Mouse (Mus musculus): ENCODE measurements around the gene Rgs9bp.
A peak's percentile ranks its signal among the peaks of the same experiment; 100 is the strongest.

The Rgs9bp gene

GRCm38 (mm10) chr7:35585191-35586054 lies at the start of gene Rgs9bp:
TSS of gene Rgs9bp (minus strand) at chr7:35585582.
- DNase-seq, result peak; percentile 75 to 80

- peak in 1 of 2 experiments; percentile 62 for DNase-seq
These were observed 43.1 kb upstream of the Rgs9bp start for GRCm38 (mm10) chr7:35628496-35628895.

- no peak for DNase-seq
These were observed 42.0 kb upstream of the Rgs9bp start for GRCm38 (mm10) chr7:35627371-35627770.

GRCm38 (mm10) chr7:35626038-35626437 lies 40.7 kb upstream of the Rgs9bp start:
- DNase-seq, result no peak

GRCm38 (mm10) chr7:35622626-35623025 lies 37.2 kb upstream of the Rgs9bp start:
- no peak for DNase-seq

- DNase-seq, result no peak
These were observed 32.1 kb upstream of the Rgs9bp start for GRCm38 (mm10) chr7:35617513-35617912.

GRCm38 (mm10) chr7:35609245-35609644 lies 23.9 kb upstream of the Rgs9bp start:
- no peak for DNase-seq

- no peak for DNase-seq
These were observed 21.4 kb upstream of the Rgs9bp start for GRCm38 (mm10) chr7:35606816-35607215.

- no peak for DNase-seq
These were observed 17.4 kb upstream of the Rgs9bp start for GRCm38 (mm10) chr7:35602766-35603165.

- DNase-seq, result no peak
These were observed 15.7 kb upstream of the Rgs9bp start for GRCm38 (mm10) chr7:35601106-35601505.

- no peak for DNase-seq
These were observed 14.6 kb upstream of the Rgs9bp start for GRCm38 (mm10) chr7:35600031-35600430.

- DNase-seq, result no peak
These were observed 14.1 kb upstream of the Rgs9bp start for GRCm38 (mm10) chr7:35599492-35599891.

- no peak for DNase-seq
These were observed 8.9 kb upstream of the Rgs9bp start for GRCm38 (mm10) chr7:35594311-35594710.

GRCm38 (mm10) chr7:35590731-35591191 lies 5.4 kb upstream of the Rgs9bp start:
- no peak for DNase-seq

GRCm38 (mm10) chr7:35589485-35589884 lies 4.1 kb upstream of the Rgs9bp start:
- DNase-seq, result no peak

- no peak for DNase-seq
These were observed 3.5 kb upstream of the Rgs9bp start for GRCm38 (mm10) chr7:35588680-35589428.

- peak in 1 of 2 experiments; percentile 23 for DNase-seq
These were observed 2.3 kb upstream of the Rgs9bp start for GRCm38 (mm10) chr7:35587728-35588127.

- no peak for DNase-seq
These were observed 1.6 kb upstream of the Rgs9bp start for GRCm38 (mm10) chr7:35586906-35587445.

- DNase-seq, result peak; percentile 97
These were observed 898 bp upstream of the Rgs9bp start, which contains the start of gene Ankrd27 for GRCm38 (mm10) chr7:35586055-35586905. TSS of gene Ankrd27 (plus strand) at chr7:35586244.

GRCm38 (mm10) chr7:35584786-35585190 lies 594 bp downstream of the Rgs9bp start:
- peak in 1 of 2 experiments; percentile 61 for DNase-seq

- no peak for DNase-seq
These were observed 1.2 kb downstream of the Rgs9bp start for GRCm38 (mm10) chr7:35584068-35584785.
